Mouse (Mus musculus) G1E-ER4 (cell line): ENCODE measurements around the gene BC016579. TPM values are rescaled to one million over a fixed set of nuclear protein-coding genes. Genes with fewer than 3 reads are reported as not detected.

Experiments used
- GATA1 ChIP-seq: IDR thresholded peaks from one replicate; pipeline ENCODE4 v1.8.0; 2012; ENCODE audit warnings: low read length, inconsistent platforms
- polyA plus RNA-seq: library from polyadenylated mRNA; stranded (reverse); fragments of >175 nt; gene quantifications from 2 replicates; pipeline ENCODE4 v1.2.3, GENCODE M21; 2012

BC016579 gene
- polyA plus RNA-seq, 1 experiment = not detected

- no peak for TF ChIP-seq GATA1
Observed at GRCm38 (mm10) chr16:45615944-45616343, 37.9 kb downstream of the BC016579 start.

GRCm38 (mm10) chr16:45613247-45613646 lies 40.6 kb downstream of the BC016579 start:
- TF ChIP-seq GATA1 = no peak

GRCm38 (mm10) chr16:45610267-45610666 lies 43.6 kb downstream of the BC016579 start, which contains the start of gene Gcsam:
Gcsam (plus strand) TSS chr16:45610380.
- TF ChIP-seq GATA1 = no peak

- TF ChIP-seq GATA1 = no peak
Observed at GRCm38 (mm10) chr16:45609300-45609699, 44.6 kb downstream of the BC016579 start.

- TF ChIP-seq GATA1 = no peak
Observed at GRCm38 (mm10) chr16:45608481-45608954, 45.4 kb downstream of the BC016579 start.

GRCm38 (mm10) chr16:45595494-45595893 lies 58.4 kb downstream of the BC016579 start:
- TF ChIP-seq GATA1 = no peak

DNA sequence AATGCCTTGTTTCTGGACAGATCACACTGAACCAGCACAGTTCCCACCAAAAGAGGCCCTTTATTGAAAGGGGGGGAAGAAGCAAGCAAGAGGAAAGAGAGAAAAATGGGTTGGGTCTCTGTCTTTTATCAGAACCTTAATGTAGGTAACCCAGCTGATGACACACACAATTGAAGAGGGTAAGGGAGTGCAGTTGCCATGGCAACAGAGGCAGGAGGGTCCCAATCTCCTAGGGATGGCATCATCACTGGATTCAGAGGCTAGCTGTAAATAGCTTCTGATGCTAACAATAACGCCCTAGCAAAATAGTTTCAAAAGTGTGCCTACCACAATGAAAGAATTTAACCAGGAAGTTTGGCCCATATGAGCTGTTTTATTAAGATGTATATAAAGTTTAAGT lies 60.2 kb downstream of the BC016579 start:
- TF ChIP-seq GATA1 = no peak

DNA sequence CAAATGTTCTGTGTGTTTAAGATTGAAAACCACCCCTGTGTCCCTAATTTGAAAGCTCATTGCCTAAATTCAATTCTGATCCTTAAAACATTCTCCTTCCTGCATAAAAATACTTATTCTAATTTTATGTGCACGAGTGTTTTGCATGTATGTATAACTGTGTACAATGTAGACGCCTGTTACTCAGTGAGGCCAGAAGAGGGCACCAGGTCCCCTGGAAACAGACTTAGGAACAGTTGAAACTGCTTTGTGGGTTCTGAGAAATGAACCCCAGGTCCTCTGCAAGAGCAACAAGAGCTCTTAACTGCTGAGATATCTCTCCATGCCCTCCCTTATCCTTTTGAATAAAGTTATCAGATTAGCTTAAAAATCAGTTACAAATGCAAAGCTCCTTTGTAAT lies 71.4 kb downstream of the BC016579 start:
- no peak for TF ChIP-seq GATA1

- TF ChIP-seq GATA1 = no peak
Observed at GRCm38 (mm10) chr16:45579883-45580282, 74.0 kb downstream of the BC016579 start.

Other genes starting within 250 kb of the BC016579 start
- not detected in 2 replicates for gene Cd200, start 245.0 kb downstream of the BC016579 start, polyA plus RNA-seq
- not detected in 2 replicates for gene Gm609, start 161.1 kb downstream of the BC016579 start, polyA plus RNA-seq
- gene Gm17783, start 122.0 kb downstream of the BC016579 start, polyA plus RNA-seq = not detected in 2 replicates
- not detected in 2 replicates for gene Slc9c1, start 118.8 kb downstream of the BC016579 start, polyA plus RNA-seq
- not detected in 2 replicates for gene Gcsam, start 43.7 kb downstream of the BC016579 start, polyA plus RNA-seq
- gene Tmprss7, start 39.6 kb upstream of the BC016579 start, polyA plus RNA-seq = 0.02 and 0.03 TPM in 2 replicates
- gene Tagln3, start 70.5 kb upstream of the BC016579 start, polyA plus RNA-seq = not detected in 2 replicates
- 3.2 and 5.0 TPM in 2 replicates for gene Abhd10, start 88.9 kb upstream of the BC016579 start, polyA plus RNA-seq